In genomic region chr10:37422612-37423011, GRCm38 (mm10) we compare ENCODE assay signal across 14 mouse cellular contexts.
DNase-seq lines count a peak whose midpoint lies in the region; ATAC-seq and TF ChIP-seq lines count a peak whose summit lies in the region.
"Had no signal": no experiment of that assay in that cellular context is flagged by ENCODE, and none has a peak within 500 bp of the region (broad histone marks: within the 10 kb centered on the region; RNA-seq: fewer than 3 reads in every experiment).

No protein-coding gene starts in this region.

- TF ChIP-seq CTCF in lung, postnatal 0 days (IDR thresholded peaks at IDR 0.05) = no peak
- no peak for TF ChIP-seq CTCF in lung, adult 2 months (IDR thresholded peaks at IDR 0.05; ENCODE audit: insufficient read depth, low read length)

- H3K4me3 ChIP-seq in lung, postnatal 0 days (ENCODE audit: low read depth, low read length) = no peak overlapping the region
- H3K4me3 ChIP-seq in lung, adult 2 months (replicated peaks; ENCODE audit: extremely low read depth, low read depth, low read length) = no peak overlapping the region
- H3K4me3 ChIP-seq in kidney, embryonic 16.5 days (ENCODE audit: low read length) = no peak overlapping the region
- H3K4me3 ChIP-seq in forebrain, embryonic 16.5 days (replicated peaks; ENCODE audit: low read length) = no peak overlapping the region
- H3K4me3 ChIP-seq: layer of hippocampus, adult 2 months; megakaryocyte, embryonic 14.5 days; neural tube, embryonic 15.5 days had no signal

- no peak for TF ChIP-seq POLR2A in lung, adult 2 months (IDR thresholded peaks at IDR 0.05; ENCODE audit: borderline replicate concordance, extremely low read depth, low read depth, low read length)

- peak; percentile 51 to 64 for DNase-seq in heart, adult 9 months (ENCODE audit: low spot score in 2 of 2)
- DNase-seq in heart, adult 11 months = no peak
- peak; percentile 12 for DNase-seq in lung, postnatal 0 days (ENCODE audit: low spot score)
- no peak for DNase-seq in lung, adult 2 months
- no peak for DNase-seq in cerebellum, adult 9-10 months
- DNase-seq: adrenal gland, postnatal 25 days; heart, postnatal 14 days had no signal

- no peak for ATAC-seq in lung, postnatal 0 days
- peak; percentile 67; the same call in 1 of the 2 replicates for ATAC-seq in kidney, embryonic 16.5 days (ENCODE audit: low FRiP score, low TSS enrichment)
- no peak for ATAC-seq in forebrain, embryonic 16.5 days
- ATAC-seq: hindbrain, postnatal 0 days had no signal

- H3K9me3 ChIP-seq in lung, postnatal 0 days (ENCODE audit: low read length) = no peaks in the 10 kb centered on the region
- H3K9me3 ChIP-seq in kidney, embryonic 16.5 days (ENCODE audit: low read length) = no peaks in the 10 kb centered on the region
- no peaks in the 10 kb centered on the region for H3K9me3 ChIP-seq in forebrain, embryonic 16.5 days (ENCODE audit: control insufficient read depth, low read length)
- H3K9me3 ChIP-seq: megakaryocyte, embryonic 14.5 days; neural tube, embryonic 15.5 days had no signal

- no peak for TF ChIP-seq EP300 in lung, postnatal 0 days (IDR thresholded peaks at IDR 0.05)

- H3K4me1 ChIP-seq in lung, postnatal 0 days (ENCODE audit: insufficient read depth, low read depth, low read length) = no peaks in the 10 kb centered on the region; the same call in 1 of the 2 replicates
- no peaks in the 10 kb centered on the region for H3K4me1 ChIP-seq in lung, adult 2 months (ENCODE audit: control insufficient read depth, insufficient read depth, low read length)
- H3K4me1 ChIP-seq in kidney, embryonic 16.5 days (ENCODE audit: insufficient read depth, low read length) = 0 out of 2 replicates have a peak, but pooled peaks cover 4% of the 10 kb centered on the region
- no peaks in the 10 kb centered on the region for H3K4me1 ChIP-seq in forebrain, embryonic 16.5 days (replicated peaks; ENCODE audit: control insufficient read depth, insufficient read depth, low read length)
- H3K4me1 ChIP-seq: megakaryocyte, embryonic 14.5 days; neural tube, embryonic 15.5 days had no signal

- no peaks in the 10 kb centered on the region for H3K36me3 ChIP-seq in lung, postnatal 0 days (ENCODE audit: insufficient read depth, low read length)
- H3K36me3 ChIP-seq in kidney, embryonic 16.5 days (ENCODE audit: insufficient read depth, low read length) = no peaks in the 10 kb centered on the region
- H3K36me3 ChIP-seq in forebrain, embryonic 16.5 days (ENCODE audit: control insufficient read depth, insufficient read depth) = no peaks in the 10 kb centered on the region
- H3K36me3 ChIP-seq: neural tube, embryonic 15.5 days had no signal

- H3K27ac ChIP-seq in lung, postnatal 0 days (ENCODE audit: low read length) = no peak overlapping the region
- H3K27ac ChIP-seq in kidney, embryonic 16.5 days (ENCODE audit: low read length) = 0 out of 2 replicates have a peak overlapping the region, but pooled peaks have one; percentile 48
- H3K27ac ChIP-seq in forebrain, embryonic 16.5 days (ENCODE audit: low read length) = no peak overlapping the region
- H3K27ac ChIP-seq: hindbrain, postnatal 0 days; layer of hippocampus, adult 2 months; liver, embryonic 14.5 days; neural tube, embryonic 15.5 days had no signal

- no peak overlapping the region for H3K4me2 ChIP-seq in lung, postnatal 0 days (replicated peaks; ENCODE audit: low read depth, low read length)
- H3K4me2 ChIP-seq in kidney, embryonic 16.5 days (replicated peaks; ENCODE audit: low read depth, low read length) = no peak overlapping the region
- H3K4me2 ChIP-seq in forebrain, embryonic 16.5 days (ENCODE audit: low read length) = no peak overlapping the region
- H3K4me2 ChIP-seq: neural tube, embryonic 15.5 days had no signal

- H3K9ac ChIP-seq in lung, postnatal 0 days (replicated peaks; ENCODE audit: low read depth) = no peak overlapping the region
- no peak overlapping the region for H3K9ac ChIP-seq in kidney, embryonic 16.5 days (replicated peaks; ENCODE audit: low read length)
- no peak overlapping the region for H3K9ac ChIP-seq in forebrain, embryonic 16.5 days (replicated peaks; ENCODE audit: low read depth, low read length)
- H3K9ac ChIP-seq: liver, embryonic 14.5 days; neural tube, embryonic 15.5 days had no signal

- H3K27me3 ChIP-seq in lung, postnatal 0 days (replicated peaks; ENCODE audit: insufficient read depth, low read length) = no peaks in the 10 kb centered on the region
- H3K27me3 ChIP-seq in kidney, embryonic 16.5 days (ENCODE audit: insufficient read depth, low read length) = no peaks in the 10 kb centered on the region
- no peaks in the 10 kb centered on the region for H3K27me3 ChIP-seq in forebrain, embryonic 16.5 days (replicated peaks; ENCODE audit: control insufficient read depth, insufficient read depth, low read length)
- H3K27me3 ChIP-seq: megakaryocyte, embryonic 14.5 days; neural tube, embryonic 15.5 days had no signal

- 17% methylated on average over 2 of the region's 2 CpGs for WGBS in lung, postnatal 0 days
- WGBS in lung, adult 2 months = 38% methylated on average over 2 of the region's 2 CpGs
- 52% methylated on average over 2 of the region's 2 CpGs for WGBS in kidney, embryonic 16.5 days
- 72% methylated on average over 2 of the region's 2 CpGs for WGBS in forebrain, embryonic 16.5 days

Comparison
In these comparisons a context has a peak if more than half of its experiments do, and no peak if none do; other contexts are left out.
1. DNase-seq: peak in heart, adult 9 months (2 of 2) and lung, postnatal 0 days (single experiment); none in heart, adult 11 months (single experiment), lung, adult 2 months (single experiment) and cerebellum, adult 9-10 months (single experiment).